Mouse (Mus musculus) kidney, embryonic 16.5 days (tissue): ENCODE data around the gene Trpm4. TPM values are rescaled to one million over a fixed set of nuclear protein-coding genes. Genes with fewer than 3 reads are reported as not detected.

Experiments used
- ATAC-seq: fragments of 200-750 bp; cut with Nextera tagmentation; 2 replicates; pipeline ENCODE4 v1.8.0; 2017; ENCODE audit warnings: moderate TSS enrichment; ENCODE audit not compliant: low FRiP score, low TSS enrichment
- H3K27ac ChIP-seq: fragments of 300-500 bp; sonication (generic); 2 replicates; pipeline ENCODE4 v1.5.1; 2014; ENCODE audit warnings: low read length
- H3K27me3 ChIP-seq: fragments of 300-500 bp; sonication (generic); 2 replicates; pipeline ENCODE4 v1.6.1; 2014; ENCODE audit warnings: low read length, control low read depth, mixed read lengths; ENCODE audit not compliant: insufficient read depth
- H3K36me3 ChIP-seq: fragments of 300-500 bp; sonication (generic); 2 replicates; pipeline ENCODE4 v1.6.1; 2014; ENCODE audit warnings: low read length, control low read depth, mixed read lengths; ENCODE audit not compliant: insufficient read depth
- H3K4me1 ChIP-seq: fragments of 300-500 bp; sonication (generic); 2 replicates; pipeline ENCODE4 v1.6.1; 2014; ENCODE audit warnings: low read length, control low read depth, mixed read lengths; ENCODE audit not compliant: insufficient read depth
- H3K4me2 ChIP-seq: fragments of 300-500 bp; sonication (generic); replicated peaks from 2 replicates; pipeline ENCODE4 v1.6.1; 2014; ENCODE audit warnings: low read depth, low read length
- H3K4me3 ChIP-seq: fragments of 300-500 bp; sonication (generic); 2 replicates; pipeline ENCODE4 v1.5.1; 2014; ENCODE audit warnings: mild to moderate bottlenecking, low read length
- H3K9ac ChIP-seq: fragments of 300-500 bp; sonication (generic); replicated peaks from 2 replicates; pipeline ENCODE4 v1.6.1; 2014; ENCODE audit warnings: low read length
- H3K9me3 ChIP-seq: fragments of 300-500 bp; sonication (generic); 2 replicates; pipeline ENCODE4 v1.6.1; 2016; ENCODE audit warnings: low read length, control low read depth
- WGBS: fragments of 180-500 bp; shearing (Covaris S2); extraction: QIAGEN DNeasy Blood & Tissue Kit; methylation state at CpG from one replicate; pipeline ENCODE4 v1.1.7; 2014; 5-methylcytosine and 5-hydroxymethylcytosine counted together
- polyA plus RNA-seq: library from polyadenylated mRNA; unstranded; fragments of >200 nt; fragmentation: Nextera tagmentation; extraction: Ambion mirVana; gene quantifications from 2 replicates; pipeline ENCODE4 v1.2.1, GENCODE M21; 2015

Gene Trpm4
- polyA plus RNA-seq, 1 experiment from 2014 or later, result 23.6 TPM

DNA sequence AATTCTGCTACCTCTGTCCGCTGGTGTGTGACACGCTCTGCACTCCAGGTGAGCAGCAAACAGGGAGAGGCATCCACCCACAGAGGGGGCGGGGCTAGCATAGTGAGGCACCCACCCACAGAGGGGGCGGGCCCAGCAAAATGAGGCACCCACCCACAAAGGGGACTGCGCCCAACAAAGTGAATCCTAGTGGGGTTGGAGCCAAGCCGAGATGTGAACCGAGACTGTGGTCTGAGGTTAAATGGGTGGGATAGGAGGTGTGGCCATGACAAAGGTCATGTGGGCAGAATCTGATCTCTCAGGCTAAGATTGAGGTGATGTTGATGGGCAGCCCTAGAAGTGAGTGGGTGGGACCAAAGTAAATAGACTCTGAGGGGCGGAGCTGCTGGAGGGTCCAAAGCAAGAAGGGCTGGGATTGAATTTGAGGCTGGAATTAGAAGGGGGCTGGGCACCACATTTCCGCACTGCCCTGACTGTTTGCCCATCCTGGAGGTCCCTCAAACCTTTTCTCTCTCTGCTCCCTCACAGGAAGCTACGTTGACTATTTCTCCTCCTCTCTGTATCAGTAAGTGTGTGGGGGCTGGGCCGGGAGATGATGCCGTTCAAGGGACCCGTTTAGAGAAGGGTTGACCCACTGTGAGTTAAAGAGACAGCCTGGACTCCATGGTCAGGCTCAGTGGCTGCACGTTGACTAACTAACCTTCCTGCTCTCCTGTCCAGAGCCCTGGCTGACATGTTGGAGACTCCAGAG lies 4.8 kb upstream of the Trpm4 start:
- Histone ChIP-seq H3K27ac (peak overlapping the region; percentile 67), H3K9me3 (no peaks in the 10 kb centered on the region), H3K4me3 (peak overlapping the region; percentile 62), H3K9ac (peak overlapping the region; percentile 79; the same call in 1 of the 2 replicates), H3K27me3 (no peaks in the 10 kb centered on the region), H3K4me1 (peaks cover 54% of the 10 kb centered on the region), H3K36me3 (no peaks in the 10 kb centered on the region), H3K4me2 (peak overlapping the region; percentile 90)
- WGBS, result 2% methylated on average over 14 of the region's 14 CpGs
- peak; percentile 13 for ATAC-seq

DNA sequence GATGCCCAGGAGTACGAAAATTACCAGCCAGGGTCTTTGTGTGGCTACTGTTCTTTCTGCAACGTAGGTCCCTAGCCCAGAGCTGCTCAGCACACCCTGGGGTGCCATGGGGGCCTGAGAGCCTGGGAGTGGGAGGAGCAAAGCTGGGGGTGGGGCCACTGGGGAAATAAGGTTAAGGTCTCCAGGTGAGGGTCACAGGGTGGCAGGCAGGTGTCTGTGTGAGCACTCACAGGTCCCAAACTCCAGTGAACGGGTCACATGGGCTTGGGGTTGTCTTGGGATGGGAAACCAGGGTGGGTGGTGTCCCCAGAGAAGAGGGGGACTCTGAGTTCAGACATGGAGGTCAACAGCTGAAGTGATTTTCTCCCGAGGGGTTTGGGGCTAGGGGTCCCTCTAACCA lies 3.9 kb upstream of the Trpm4 start:
- Histone ChIP-seq H3K27ac (no peak overlapping the region), H3K4me2 (no peak overlapping the region; the same call in 1 of the 2 replicates), H3K9ac (no peak overlapping the region), H3K27me3 (no peaks in the 10 kb centered on the region), H3K4me1 (peaks cover 59% of the 10 kb centered on the region), H3K4me3 (no peak overlapping the region; the same call in 1 of the 2 replicates), H3K9me3 (no peaks in the 10 kb centered on the region), H3K36me3 (no peaks in the 10 kb centered on the region)
- WGBS, result 17% methylated on average over 4 of the region's 4 CpGs
- ATAC-seq, result no peak

- H3K4me3 ChIP-seq, result no peak overlapping the region
- no peak for ATAC-seq
- no peaks in the 10 kb centered on the region for H3K36me3 ChIP-seq
- H3K4me2 ChIP-seq, result no peak overlapping the region
- no peaks in the 10 kb centered on the region for H3K27me3 ChIP-seq
- 85% methylated on average over 4 of the region's 4 CpGs for WGBS
- no peak overlapping the region for H3K27ac ChIP-seq
- H3K4me1 ChIP-seq, result peaks cover 61% of the 10 kb centered on the region
- H3K9ac ChIP-seq, result no peak overlapping the region
- no peaks in the 10 kb centered on the region for H3K9me3 ChIP-seq
These were observed 2.7 kb upstream of the Trpm4 start for GRCm38 (mm10) chr7:45336319-45336718.

- WGBS, result 33% methylated on average over 4 of the region's 5 CpGs
- Histone ChIP-seq H3K9me3 (no peaks in the 10 kb centered on the region), H3K36me3 (no peaks in the 10 kb centered on the region), H3K4me3 (no peak within 1 kb of the TSS), H3K4me1 (peaks cover 49% of the 10 kb centered on the region), H3K27ac (peak within 1 kb of the TSS; percentile 88), H3K27me3 (no peaks in the 10 kb centered on the region), H3K4me2 (peak within 1 kb of the TSS; percentile 84), H3K9ac (0 out of 2 replicates have a peak within 1 kb of the TSS, but pooled peaks have one; percentile 14)
- ATAC-seq, result no peak
These were observed 1.5 kb upstream of the Trpm4 start, which contains the start of gene Hrc for GRCm38 (mm10) chr7:45335056-45335455. Hrc (plus strand) TSS chr7:45335290.

- WGBS, result 17% methylated on average over 3 of the region's 3 CpGs
These were observed 1.0 kb upstream of the Trpm4 start for GRCm38 (mm10) chr7:45334605-45335004.

GRCm38 (mm10) chr7:45332685-45333425 lies 725 bp downstream of the Trpm4 start:
- Histone ChIP-seq H3K27me3 (no peaks in the 10 kb centered on the region), H3K4me3 (peak overlapping the region; percentile 73), H3K4me2 (peak overlapping the region; percentile 84), H3K9me3 (no peaks in the 10 kb centered on the region), H3K9ac (peak overlapping the region; percentile 77), H3K4me1 (peaks cover 33% of the 10 kb centered on the region), H3K36me3 (no peaks in the 10 kb centered on the region), H3K27ac (peak overlapping the region; percentile 88)
- peak; percentile 63 for ATAC-seq
- 3% methylated on average over 22 of the region's 22 CpGs for WGBS

More at GRCm38 (mm10) chr7:45334605-45335004, 1.0 kb upstream of the Trpm4 start:
- 0 out of 2 replicates have a peak overlapping the region, but pooled peaks have one; percentile 14 for H3K9ac ChIP-seq
- ATAC-seq, result no peak
- no peaks in the 10 kb centered on the region for H3K9me3 ChIP-seq
- H3K27ac ChIP-seq, result peak overlapping the region; percentile 88
- H3K4me1 ChIP-seq, result peaks cover 47% of the 10 kb centered on the region
- peak overlapping the region; percentile 28 for H3K4me2 ChIP-seq
- no peaks in the 10 kb centered on the region for H3K27me3 ChIP-seq
- no peaks in the 10 kb centered on the region for H3K36me3 ChIP-seq
- H3K4me3 ChIP-seq, result no peak overlapping the region

GRCm38 (mm10) chr7:45331502-45331901 lies 2.1 kb downstream of the Trpm4 start:
- no peak for ATAC-seq
- WGBS, result 83% methylated on average over 6 of the region's 6 CpGs

GRCm38 (mm10) chr7:45328841-45329475 lies 4.6 kb downstream of the Trpm4 start:
- Histone ChIP-seq H3K36me3 (peaks cover 15% of the 10 kb centered on the region), H3K27ac (no peak overlapping the region), H3K27me3 (no peaks in the 10 kb centered on the region), H3K4me1 (peaks cover 13% of the 10 kb centered on the region), H3K4me3 (no peak overlapping the region), H3K9me3 (peaks cover 8% of the 10 kb centered on the region; the same call in 1 of the 2 replicates), H3K4me2 (no peak overlapping the region), H3K9ac (no peak overlapping the region)
- ATAC-seq, result no peak
- WGBS, result 78% methylated on average over 13 of the region's 13 CpGs

More at GRCm38 (mm10) chr7:45331502-45331901, 2.1 kb downstream of the Trpm4 start:
- Histone ChIP-seq H3K4me2 (no peak overlapping the region), H3K9me3 (no peaks in the 10 kb centered on the region), H3K4me1 (peaks cover 30% of the 10 kb centered on the region), H3K27ac (no peak overlapping the region), H3K36me3 (0 out of 2 replicates have a peak, but pooled peaks cover 3% of the 10 kb centered on the region), H3K9ac (no peak overlapping the region), H3K27me3 (no peaks in the 10 kb centered on the region), H3K4me3 (no peak overlapping the region)

- Histone ChIP-seq H3K27ac (no peak overlapping the region), H3K27me3 (no peaks in the 10 kb centered on the region), H3K4me3 (no peak overlapping the region), H3K4me1 (no peaks in the 10 kb centered on the region), H3K9ac (no peak overlapping the region), H3K9me3 (peaks cover 9% of the 10 kb centered on the region; the same call in 1 of the 2 replicates), H3K4me2 (no peak overlapping the region), H3K36me3 (peaks cover 18% of the 10 kb centered on the region)
- no peak for ATAC-seq
These were observed 7.8 kb downstream of the Trpm4 start for GRCm38 (mm10) chr7:45325800-45326199.
